Mouse (Mus musculus): ENCODE data around the gene Ubald2. TPM values are rescaled to one million over a fixed set of nuclear protein-coding genes. Genes with fewer than 3 reads are reported as not detected.

The Ubald2 gene
- polyA plus RNA-seq, 1 experiment from 2014 or later, result 60.2 TPM

DNA sequence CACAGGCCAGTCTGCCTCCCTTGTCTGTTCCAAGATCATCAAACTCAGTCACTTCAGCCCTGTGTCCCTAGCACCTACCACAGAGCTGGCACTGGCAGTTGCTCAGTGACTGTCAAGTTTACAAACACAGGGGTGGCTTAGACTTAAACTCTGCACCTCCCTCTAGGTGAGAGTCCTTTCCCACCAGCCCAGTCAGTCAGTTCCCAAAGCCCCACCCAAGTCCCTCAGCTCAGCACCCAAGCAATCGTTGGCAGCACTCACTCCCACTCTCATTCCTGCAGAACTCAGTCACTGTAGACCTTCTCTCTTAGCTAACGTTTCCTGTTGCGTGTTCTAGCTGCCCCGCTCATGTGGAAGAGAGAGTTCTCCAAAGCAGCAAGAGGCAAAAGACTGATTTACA lies 39.1 kb upstream of the Ubald2 start:
- H3K9ac ChIP-seq (ENCODE audit: low read depth, low read length), result no peak overlapping the region
- ATAC-seq, result no peak
- H3K36me3 ChIP-seq (ENCODE audit: control insufficient read depth, insufficient read depth), result peaks cover 17% of the 10 kb centered on the region; the same call in 1 of the 2 replicates
- H3K27ac ChIP-seq (ENCODE audit: low read depth, low read length), result peak overlapping the region; percentile 54
- no peaks in the 10 kb centered on the region for H3K4me1 ChIP-seq (replicated peaks; ENCODE audit: control insufficient read depth, insufficient read depth, low read length)
- no peak for TF ChIP-seq CTCF (IDR thresholded peaks at IDR 0.05; ENCODE audit: low read depth)
- H3K27me3 ChIP-seq (replicated peaks; ENCODE audit: control insufficient read depth, insufficient read depth, low read length), result no peaks in the 10 kb centered on the region
- H3K9me3 ChIP-seq (ENCODE audit: control insufficient read depth), result no peaks in the 10 kb centered on the region
- H3K4me2 ChIP-seq (replicated peaks; ENCODE audit: low read depth), result no peak overlapping the region
- no peak overlapping the region for H3K4me3 ChIP-seq (ENCODE audit: low read depth, low read length)
- WGBS, result 72% methylated on average over 4 of the region's 4 CpGs

DNA sequence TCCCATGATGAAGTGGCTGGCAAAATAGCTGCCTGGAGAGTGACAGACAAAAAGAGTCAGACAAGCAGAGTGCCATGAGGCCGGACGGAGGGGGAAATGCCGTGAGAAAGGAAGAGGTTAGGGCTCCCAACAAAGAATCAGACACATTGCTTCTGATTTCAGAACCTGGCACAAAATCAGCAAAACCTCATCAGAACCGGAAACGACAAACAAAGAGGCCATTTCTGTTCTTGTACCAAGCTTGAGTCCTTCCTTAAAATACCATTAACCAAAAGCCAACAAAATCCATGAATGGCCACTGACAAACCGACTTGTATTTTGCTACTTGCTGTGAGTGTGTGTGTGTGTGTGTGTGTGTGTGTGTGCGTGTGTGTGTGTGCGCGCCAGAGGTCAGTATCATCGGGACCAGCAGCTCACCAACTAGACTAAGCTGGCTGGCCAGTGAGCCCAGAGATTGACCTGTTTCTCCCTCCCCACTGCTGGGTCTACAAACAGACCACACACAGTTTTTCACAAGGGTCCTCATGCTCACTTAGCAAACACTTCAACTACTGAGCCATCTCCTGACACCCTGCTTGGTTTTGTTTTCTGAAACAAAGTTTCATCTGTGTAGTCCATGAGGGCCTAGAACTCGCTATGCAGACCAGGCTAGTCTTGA lies 37.5 kb upstream of the Ubald2 start:
- Histone ChIP-seq H3K4me1 (replicated peaks; ENCODE audit: control insufficient read depth, insufficient read depth, low read length) (no peaks in the 10 kb centered on the region), H3K4me2 (replicated peaks; ENCODE audit: low read depth) (no peak overlapping the region), H3K9ac (ENCODE audit: low read depth, low read length) (no peak overlapping the region), H3K27ac (ENCODE audit: low read depth, low read length) (no peak overlapping the region), H3K9me3 (ENCODE audit: control insufficient read depth) (no peaks in the 10 kb centered on the region), H3K27me3 (replicated peaks; ENCODE audit: control insufficient read depth, insufficient read depth, low read length) (no peaks in the 10 kb centered on the region), H3K4me3 (ENCODE audit: low read depth, low read length) (no peak overlapping the region), H3K36me3 (ENCODE audit: control insufficient read depth, insufficient read depth) (peaks cover 17% of the 10 kb centered on the region; the same call in 1 of the 2 replicates)
- TF ChIP-seq CTCF (IDR thresholded peaks at IDR 0.05; ENCODE audit: low read depth), result no peak
- no peak for ATAC-seq
- 85% methylated on average over 11 of the region's 11 CpGs for WGBS

DNA sequence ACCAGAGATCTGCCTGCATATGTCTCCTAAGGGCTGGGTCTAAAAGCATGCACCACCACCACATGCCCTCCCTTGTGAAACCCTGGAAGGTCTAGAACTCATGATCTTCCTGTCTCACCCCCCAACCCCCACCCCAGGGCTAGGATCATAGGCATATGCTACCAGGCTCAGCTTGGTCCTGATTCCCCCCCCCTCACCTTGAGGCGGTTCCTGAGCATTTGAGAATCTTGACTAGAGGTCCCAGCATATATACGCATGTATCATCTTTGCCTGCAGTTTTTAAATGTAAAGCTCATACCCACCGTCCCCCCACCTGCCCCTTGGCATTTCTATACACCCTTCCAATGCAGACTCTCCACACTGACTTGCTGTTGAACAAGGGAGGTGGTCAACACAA lies 37.0 kb upstream of the Ubald2 start:
- Histone ChIP-seq H3K9ac (ENCODE audit: low read depth, low read length) (no peak overlapping the region), H3K9me3 (ENCODE audit: control insufficient read depth) (no peaks in the 10 kb centered on the region), H3K27ac (ENCODE audit: low read depth, low read length) (no peak overlapping the region), H3K36me3 (ENCODE audit: control insufficient read depth, insufficient read depth) (peaks cover 17% of the 10 kb centered on the region; the same call in 1 of the 2 replicates), H3K27me3 (replicated peaks; ENCODE audit: control insufficient read depth, insufficient read depth, low read length) (no peaks in the 10 kb centered on the region), H3K4me3 (ENCODE audit: low read depth, low read length) (no peak overlapping the region), H3K4me1 (replicated peaks; ENCODE audit: control insufficient read depth, insufficient read depth, low read length) (no peaks in the 10 kb centered on the region), H3K4me2 (replicated peaks; ENCODE audit: low read depth) (no peak overlapping the region)
- no peak for ATAC-seq
- WGBS, result 98% methylated on average over 3 of the region's 3 CpGs
- TF ChIP-seq CTCF (IDR thresholded peaks at IDR 0.05; ENCODE audit: low read depth), result no peak

DNA sequence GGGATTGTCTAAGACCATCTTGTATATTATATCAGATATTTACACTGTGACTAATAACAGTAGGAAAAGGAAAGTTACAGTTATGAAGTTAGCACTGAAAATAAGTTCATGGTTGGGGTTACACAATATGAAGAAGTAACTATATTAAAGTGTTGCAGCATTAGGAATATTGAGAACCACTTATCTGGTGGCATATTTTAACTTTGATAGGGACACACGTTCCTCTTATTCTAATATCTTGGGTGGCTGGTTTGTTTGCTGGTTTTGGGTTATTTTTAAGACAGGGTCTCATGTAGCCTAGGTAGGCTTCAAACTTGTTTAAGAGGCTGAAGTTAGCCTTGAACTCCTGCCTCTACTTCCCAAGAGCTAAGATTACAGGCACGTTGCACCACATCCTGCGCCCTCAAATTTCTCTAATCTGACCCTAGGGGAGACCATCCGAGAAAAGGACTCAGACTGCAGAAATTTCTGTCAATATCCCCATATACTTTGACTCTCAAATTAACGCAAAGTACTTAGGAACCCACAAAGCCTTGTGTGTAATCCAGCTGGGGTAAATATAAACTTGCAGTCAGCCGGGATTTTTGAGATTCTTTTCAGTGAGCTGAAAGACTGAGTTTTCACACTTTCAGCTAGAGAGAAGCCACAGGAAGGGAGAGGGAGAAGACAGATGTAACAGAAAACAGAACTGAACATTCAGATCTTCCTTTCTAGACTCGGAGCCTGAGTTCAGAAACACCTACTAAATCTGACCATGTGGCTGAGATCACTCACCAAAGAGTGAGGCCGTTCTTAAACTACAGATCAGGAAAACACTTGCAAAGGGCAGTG lies 36.2 kb upstream of the Ubald2 start:
- Histone ChIP-seq H3K4me1 (replicated peaks; ENCODE audit: control insufficient read depth, insufficient read depth, low read length) (no peaks in the 10 kb centered on the region), H3K4me3 (ENCODE audit: low read depth, low read length) (no peak overlapping the region), H3K27me3 (replicated peaks; ENCODE audit: control insufficient read depth, insufficient read depth, low read length) (no peaks in the 10 kb centered on the region), H3K27ac (ENCODE audit: low read depth, low read length) (no peak overlapping the region), H3K9ac (ENCODE audit: low read depth, low read length) (no peak overlapping the region), H3K9me3 (ENCODE audit: control insufficient read depth) (no peaks in the 10 kb centered on the region), H3K4me2 (replicated peaks; ENCODE audit: low read depth) (no peak overlapping the region), H3K36me3 (ENCODE audit: control insufficient read depth, insufficient read depth) (peaks cover 17% of the 10 kb centered on the region; the same call in 1 of the 2 replicates)
- WGBS, result 59% methylated on average over 8 of the region's 8 CpGs
- TF ChIP-seq CTCF (IDR thresholded peaks at IDR 0.05; ENCODE audit: low read depth), result no peak
- ATAC-seq, result no peak

DNA sequence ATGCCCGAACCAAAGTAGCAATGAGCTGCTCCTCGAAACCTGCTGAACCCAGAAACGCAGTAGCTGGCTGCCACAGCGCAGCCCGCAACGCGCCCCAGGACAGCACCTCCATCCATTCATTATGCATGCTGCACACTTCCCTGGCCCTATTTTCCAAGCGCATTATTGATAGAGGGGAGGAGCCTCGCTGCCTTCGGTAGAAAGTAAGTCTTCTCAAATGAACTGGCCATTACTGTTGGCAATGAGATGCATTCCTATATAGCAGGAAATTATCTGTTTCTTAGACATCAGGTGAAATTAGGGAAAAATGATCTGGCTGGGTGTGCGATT lies 35.6 kb upstream of the Ubald2 start:
- H3K9ac ChIP-seq (ENCODE audit: low read depth, low read length), result no peak overlapping the region
- no peak overlapping the region for H3K4me2 ChIP-seq (replicated peaks; ENCODE audit: low read depth)
- peaks cover 17% of the 10 kb centered on the region; the same call in 1 of the 2 replicates for H3K36me3 ChIP-seq (ENCODE audit: control insufficient read depth, insufficient read depth)
- no peaks in the 10 kb centered on the region for H3K27me3 ChIP-seq (replicated peaks; ENCODE audit: control insufficient read depth, insufficient read depth, low read length)
- H3K27ac ChIP-seq (ENCODE audit: low read depth, low read length), result no peak overlapping the region
- TF ChIP-seq CTCF (IDR thresholded peaks at IDR 0.05; ENCODE audit: low read depth), result no peak
- H3K9me3 ChIP-seq (ENCODE audit: control insufficient read depth), result no peaks in the 10 kb centered on the region
- 84% methylated on average over 11 of the region's 11 CpGs for WGBS
- ATAC-seq, result no peak
- no peak overlapping the region for H3K4me3 ChIP-seq (ENCODE audit: low read depth, low read length)
- no peaks in the 10 kb centered on the region for H3K4me1 ChIP-seq (replicated peaks; ENCODE audit: control insufficient read depth, insufficient read depth, low read length)

DNA sequence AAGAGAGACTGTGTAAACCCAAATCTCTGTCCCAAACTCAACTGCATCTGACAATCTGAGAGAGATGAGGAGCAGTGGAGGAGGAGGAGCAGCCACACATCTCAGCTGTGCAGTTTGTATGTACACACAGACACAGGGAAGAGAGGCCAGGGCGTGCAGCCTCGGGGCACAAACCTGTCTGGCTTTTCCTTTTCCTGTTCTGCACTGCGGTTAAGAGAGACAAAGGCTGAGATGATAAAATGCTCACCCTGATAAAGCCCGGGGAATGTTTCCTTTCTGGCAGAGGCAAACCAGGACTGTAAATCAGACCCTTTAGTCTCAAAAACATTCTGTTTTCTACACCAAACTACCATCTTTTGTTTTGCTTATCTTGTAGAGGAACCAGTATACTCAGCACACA lies 33.3 kb upstream of the Ubald2 start:
- H3K4me1 ChIP-seq (replicated peaks; ENCODE audit: control insufficient read depth, insufficient read depth, low read length), result no peaks in the 10 kb centered on the region
- no peak for TF ChIP-seq CTCF (IDR thresholded peaks at IDR 0.05; ENCODE audit: low read depth)
- 0 out of 2 replicates have a peak overlapping the region, but pooled peaks have one; percentile 17 for H3K4me2 ChIP-seq (replicated peaks; ENCODE audit: low read depth)
- H3K9me3 ChIP-seq (ENCODE audit: control insufficient read depth), result no peaks in the 10 kb centered on the region
- peaks cover 9% of the 10 kb centered on the region; the same call in 1 of the 2 replicates for H3K36me3 ChIP-seq (ENCODE audit: control insufficient read depth, insufficient read depth)
- no peak overlapping the region for H3K9ac ChIP-seq (ENCODE audit: low read depth, low read length)
- 6% methylated on average over 4 of the region's 4 CpGs for WGBS
- no peak for ATAC-seq
- no peak overlapping the region for H3K4me3 ChIP-seq (ENCODE audit: low read depth, low read length)
- H3K27me3 ChIP-seq (replicated peaks; ENCODE audit: control insufficient read depth, insufficient read depth, low read length), result no peaks in the 10 kb centered on the region
- H3K27ac ChIP-seq (ENCODE audit: low read depth, low read length), result no peak overlapping the region
